In the genomic region with DNA sequence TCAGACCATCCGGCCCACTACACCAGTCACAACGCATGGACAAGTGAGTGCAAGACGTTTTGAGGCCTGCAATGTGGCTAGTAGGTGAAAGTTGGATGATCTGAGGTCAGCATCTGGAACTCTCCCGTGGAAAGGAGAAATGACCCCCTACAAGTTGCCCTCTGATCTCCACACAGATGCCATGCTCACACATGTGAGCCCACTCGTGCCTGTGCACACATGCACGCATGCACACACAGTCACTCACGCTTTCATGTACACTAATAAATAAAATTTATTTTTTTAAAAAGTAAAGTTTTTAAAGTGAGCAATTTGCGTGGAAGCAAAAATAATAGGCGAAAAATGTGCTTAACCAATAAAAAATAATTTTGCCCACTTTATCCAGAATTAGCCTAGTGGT, we compare ENCODE assay signal across 8 mouse cellular contexts.
DNase-seq lines count a peak whose midpoint lies in the region; ATAC-seq and TF ChIP-seq lines count a peak whose summit lies in the region.

No protein-coding gene starts in this region.

- H3K27me3 ChIP-seq in heart, embryonic 15.5 days, result no peaks in the 10 kb centered on the region
- no peaks in the 10 kb centered on the region for H3K27me3 ChIP-seq in forebrain, embryonic 11.5 days (ENCODE audit: control insufficient read depth, insufficient read depth, low read length)
- no peaks in the 10 kb centered on the region for H3K27me3 ChIP-seq in intestine, embryonic 14.5 days (replicated peaks; ENCODE audit: control insufficient read depth, insufficient read depth, low read length)
- H3K27me3 ChIP-seq in midbrain, postnatal 0 days (ENCODE audit: insufficient read depth, low read length), result no peaks in the 10 kb centered on the region

- peak overlapping the region; percentile 87 for H3K27ac ChIP-seq in heart, embryonic 15.5 days
- H3K27ac ChIP-seq in forebrain, embryonic 11.5 days (ENCODE audit: low read depth, low read length), result no peak overlapping the region
- no peak overlapping the region for H3K27ac ChIP-seq in intestine, embryonic 14.5 days (ENCODE audit: low read depth)
- no peak overlapping the region for H3K27ac ChIP-seq in midbrain, postnatal 0 days (ENCODE audit: low read depth, low read length)

- no peak for ATAC-seq in heart, embryonic 15.5 days (replicated peaks; ENCODE audit: insufficient number of reproducible peaks, insufficient read depth, low FRiP score, low read depth)
- ATAC-seq in forebrain, embryonic 11.5 days (replicated peaks; ENCODE audit: low FRiP score), result no peak
- ATAC-seq in intestine, embryonic 14.5 days (replicated peaks; ENCODE audit: low FRiP score, low TSS enrichment, low read depth), result peak; percentile 63
- ATAC-seq in midbrain, postnatal 0 days (ENCODE audit: low FRiP score), result no peak

- H3K4me1 ChIP-seq in heart, embryonic 15.5 days (replicated peaks), result peaks cover 15% of the 10 kb centered on the region
- H3K4me1 ChIP-seq in forebrain, embryonic 11.5 days (replicated peaks; ENCODE audit: control insufficient read depth, insufficient read depth, low read length), result peaks cover 2% of the 10 kb centered on the region; the same call in 1 of the 2 replicates
- peaks cover 15% of the 10 kb centered on the region; the same call in 1 of the 2 replicates for H3K4me1 ChIP-seq in intestine, embryonic 14.5 days (replicated peaks; ENCODE audit: control insufficient read depth, insufficient read depth, low read length)
- H3K4me1 ChIP-seq in midbrain, postnatal 0 days (ENCODE audit: insufficient read depth, low read length), result peaks cover 4% of the 10 kb centered on the region; the same call in 1 of the 2 replicates

- 89% methylated on average over 9 of the region's 9 CpGs for WGBS in heart, embryonic 15.5 days
- WGBS in forebrain, embryonic 11.5 days, result 84% methylated on average over 9 of the region's 9 CpGs
- 86% methylated on average over 9 of the region's 9 CpGs for WGBS in intestine, embryonic 14.5 days
- 82% methylated on average over 9 of the region's 9 CpGs for WGBS in midbrain, postnatal 0 days

- H3K9ac ChIP-seq in heart, embryonic 15.5 days, result no peak overlapping the region
- no peak overlapping the region; the same call in 1 of the 2 replicates for H3K9ac ChIP-seq in forebrain, embryonic 11.5 days (ENCODE audit: low read length)
- H3K9ac ChIP-seq in intestine, embryonic 14.5 days (ENCODE audit: low read length), result peak overlapping the region; percentile 41; the same call in 1 of the 2 replicates
- no peak overlapping the region for H3K9ac ChIP-seq in midbrain, postnatal 0 days (replicated peaks; ENCODE audit: low read length, poor library complexity, severe bottlenecking)

- DNase-seq in heart, postnatal 10 days, result no peak
- no peak for DNase-seq in forebrain, embryonic 11.5 days (ENCODE audit: low spot score)
- DNase-seq in intestine, embryonic 14.5 days (ENCODE audit: low spot score), result no peak
- DNase-seq in midbrain, postnatal 0 days (ENCODE audit: low spot score), result no peak
- no peak for DNase-seq in frontal cortex, adult 2 months (ENCODE audit: extremely low spot score in 1 of 2, low spot score in 1 of 2)
- DNase-seq in thymus, postnatal 14 days, result no peak
- DNase-seq in testis, postnatal 14 days (ENCODE audit: low spot score), result no peak

- TF ChIP-seq CTCF in midbrain, postnatal 0 days (IDR thresholded peaks at IDR 0.05), result no peak

- H3K9me3 ChIP-seq in heart, embryonic 15.5 days (replicated peaks), result no peaks in the 10 kb centered on the region
- H3K9me3 ChIP-seq in forebrain, embryonic 11.5 days (ENCODE audit: control insufficient read depth, low read length), result no peaks in the 10 kb centered on the region
- H3K9me3 ChIP-seq in intestine, embryonic 14.5 days (ENCODE audit: control insufficient read depth, low read length), result no peaks in the 10 kb centered on the region
- H3K9me3 ChIP-seq in midbrain, postnatal 0 days (ENCODE audit: low read length), result no peaks in the 10 kb centered on the region

- H3K36me3 ChIP-seq in heart, embryonic 15.5 days, result no peaks in the 10 kb centered on the region
- no peaks in the 10 kb centered on the region for H3K36me3 ChIP-seq in forebrain, embryonic 11.5 days (ENCODE audit: control insufficient read depth, insufficient read depth, low read length)
- H3K36me3 ChIP-seq in intestine, embryonic 14.5 days (ENCODE audit: control insufficient read depth, insufficient read depth, low read length), result no peaks in the 10 kb centered on the region
- H3K36me3 ChIP-seq in midbrain, postnatal 0 days (ENCODE audit: insufficient read depth, low read length), result no peaks in the 10 kb centered on the region

- peak overlapping the region; percentile 76 for H3K4me2 ChIP-seq in heart, embryonic 15.5 days
- peak overlapping the region; percentile 53; the same call in 1 of the 2 replicates for H3K4me2 ChIP-seq in forebrain, embryonic 11.5 days (ENCODE audit: low read depth, low read length, severe bottlenecking)
- H3K4me2 ChIP-seq in intestine, embryonic 14.5 days (ENCODE audit: low read length), result peak overlapping the region; percentile 69
- peak overlapping the region; percentile 69 for H3K4me2 ChIP-seq in midbrain, postnatal 0 days (ENCODE audit: low read depth, low read length, poor library complexity, severe bottlenecking)

- intact Hi-C loops in heart, postnatal 10 days (cut with DNase I), result loop anchor here (5.0 to 10.0 kb wide), 3 partner anchors 41 to 323 kb away; partner anchors contain the start of gene Pgrmc2

- H3K4me3 ChIP-seq in heart, embryonic 15.5 days, result peak overlapping the region; percentile 45; the same call in 1 of the 2 replicates
- H3K4me3 ChIP-seq in forebrain, embryonic 11.5 days (ENCODE audit: low read depth, low read length), result peak overlapping the region; percentile 37; the same call in 1 of the 2 replicates
- H3K4me3 ChIP-seq in intestine, embryonic 14.5 days (ENCODE audit: low read depth, low read length), result no peak overlapping the region; the same call in 1 of the 2 replicates
- peak overlapping the region; percentile 40 for H3K4me3 ChIP-seq in midbrain, postnatal 0 days (ENCODE audit: low read depth, low read length)
